Mouse (Mus musculus): ENCODE measurements at regions not wholly inside any gene's neighbourhood (a gene's known extent, or its start where the extent isn't known, plus 50 kb on each side); places are given as distances from the start of the nearest gene placed in this dataset.

GRCm38 (mm10) chr10:126770446-126771020 is 130.6 kb downstream of the Atp23 start:
- ATAC-seq, result no peak
- no peak for TF ChIP-seq CTCF (IDR thresholded peaks at IDR 0.05; ENCODE audit: low read depth)
- Histone ChIP-seq H3K4me1 (ENCODE audit: insufficient read depth) (no peaks in the 10 kb centered on the region), H3K27me3 (ENCODE audit: insufficient read depth, low read length) (no peaks in the 10 kb centered on the region), H3K4me2 (ENCODE audit: low read depth) (no peak overlapping the region), H3K9ac (no peak overlapping the region), H3K9me3 (ENCODE audit: low read length) (no peaks in the 10 kb centered on the region), H3K4me3 (ENCODE audit: low read depth, low read length) (no peak overlapping the region), H3K27ac (ENCODE audit: low read depth, low read length) (no peak overlapping the region), H3K36me3 (ENCODE audit: insufficient read depth) (no peaks in the 10 kb centered on the region)
- no peak for DNase-seq
- 76% methylated on average over 6 of the region's 6 CpGs for WGBS

GRCm38 (mm10) chr10:126765648-126766047 is 135.5 kb downstream of the Atp23 start:
- Histone ChIP-seq H3K4me2 (ENCODE audit: low read depth) (no peak overlapping the region), H3K4me3 (ENCODE audit: low read depth, low read length) (no peak overlapping the region), H3K27ac (ENCODE audit: low read depth, low read length) (no peak overlapping the region), H3K4me1 (ENCODE audit: insufficient read depth) (no peaks in the 10 kb centered on the region), H3K9ac (no peak overlapping the region), H3K36me3 (ENCODE audit: insufficient read depth) (no peaks in the 10 kb centered on the region), H3K9me3 (ENCODE audit: low read length) (no peaks in the 10 kb centered on the region), H3K27me3 (ENCODE audit: insufficient read depth, low read length) (no peaks in the 10 kb centered on the region)
- 75% methylated on average over 2 of the region's 2 CpGs for WGBS
- DNase-seq, result no peak
- no peak for ATAC-seq
- no peak for TF ChIP-seq CTCF (IDR thresholded peaks at IDR 0.05; ENCODE audit: low read depth)

- Histone ChIP-seq H3K9me3 (ENCODE audit: low read length) (no peaks in the 10 kb centered on the region), H3K27ac (ENCODE audit: low read depth, low read length) (no peak overlapping the region), H3K4me2 (ENCODE audit: low read depth) (no peak overlapping the region), H3K36me3 (ENCODE audit: insufficient read depth) (no peaks in the 10 kb centered on the region), H3K4me3 (ENCODE audit: low read depth, low read length) (no peak overlapping the region), H3K4me1 (ENCODE audit: insufficient read depth) (no peaks in the 10 kb centered on the region), H3K27me3 (ENCODE audit: insufficient read depth, low read length) (no peaks in the 10 kb centered on the region), H3K9ac (no peak overlapping the region)
- WGBS, result 78% methylated on average over 8 of the region's 8 CpGs
- ATAC-seq, result no peak
- TF ChIP-seq CTCF (IDR thresholded peaks at IDR 0.05; ENCODE audit: low read depth), result no peak
- no peak for DNase-seq
Measured at GRCm38 (mm10) chr10:126764740-126765139, 136.4 kb downstream of the Atp23 start.

GRCm38 (mm10) chr10:126763976-126764375 is 137.2 kb downstream of the Atp23 start:
- WGBS, result 78% methylated on average over 5 of the region's 5 CpGs
- Histone ChIP-seq H3K27ac (ENCODE audit: low read depth, low read length) (no peak overlapping the region), H3K36me3 (ENCODE audit: insufficient read depth) (no peaks in the 10 kb centered on the region), H3K4me1 (ENCODE audit: insufficient read depth) (no peaks in the 10 kb centered on the region), H3K27me3 (ENCODE audit: insufficient read depth, low read length) (no peaks in the 10 kb centered on the region), H3K9me3 (ENCODE audit: low read length) (no peaks in the 10 kb centered on the region), H3K9ac (no peak overlapping the region), H3K4me3 (ENCODE audit: low read depth, low read length) (no peak overlapping the region), H3K4me2 (ENCODE audit: low read depth) (no peak overlapping the region)
- DNase-seq (no peak), ATAC-seq (no peak)
- no peak for TF ChIP-seq CTCF (IDR thresholded peaks at IDR 0.05; ENCODE audit: low read depth)

- no peak for TF ChIP-seq CTCF (IDR thresholded peaks at IDR 0.05; ENCODE audit: low read depth)
- DNase-seq (no peak), ATAC-seq (no peak)
- H3K27ac ChIP-seq (ENCODE audit: low read depth, low read length), result no peak overlapping the region
- H3K4me2 ChIP-seq (ENCODE audit: low read depth), result no peak overlapping the region
- H3K4me3 ChIP-seq (ENCODE audit: low read depth, low read length), result no peak overlapping the region
- no peaks in the 10 kb centered on the region for H3K9me3 ChIP-seq (ENCODE audit: low read length)
- no peak overlapping the region for H3K9ac ChIP-seq
- H3K27me3 ChIP-seq (ENCODE audit: insufficient read depth, low read length), result no peaks in the 10 kb centered on the region
- no peaks in the 10 kb centered on the region for H3K4me1 ChIP-seq (ENCODE audit: insufficient read depth)
- WGBS, result 89% methylated on average over 7 of the region's 7 CpGs
- H3K36me3 ChIP-seq (ENCODE audit: insufficient read depth), result no peaks in the 10 kb centered on the region
Measured at GRCm38 (mm10) chr10:126758682-126759081, 142.5 kb downstream of the Atp23 start.

GRCm38 (mm10) chr10:126753201-126753600 is 148.0 kb downstream of the Atp23 start:
- Histone ChIP-seq H3K4me3 (ENCODE audit: low read depth, low read length) (no peak overlapping the region), H3K9ac (no peak overlapping the region), H3K27ac (ENCODE audit: low read depth, low read length) (no peak overlapping the region), H3K4me2 (ENCODE audit: low read depth) (no peak overlapping the region), H3K27me3 (ENCODE audit: insufficient read depth, low read length) (no peaks in the 10 kb centered on the region), H3K36me3 (ENCODE audit: insufficient read depth) (no peaks in the 10 kb centered on the region), H3K9me3 (ENCODE audit: low read length) (no peaks in the 10 kb centered on the region), H3K4me1 (ENCODE audit: insufficient read depth) (no peaks in the 10 kb centered on the region)
- ATAC-seq (no peak), DNase-seq (no peak)
- 77% methylated on average over 6 of the region's 6 CpGs for WGBS
- TF ChIP-seq CTCF (IDR thresholded peaks at IDR 0.05; ENCODE audit: low read depth), result no peak

GRCm38 (mm10) chr10:126752699-126753098 is 148.5 kb downstream of the Atp23 start:
- Histone ChIP-seq H3K9ac (no peak overlapping the region), H3K4me2 (ENCODE audit: low read depth) (no peak overlapping the region), H3K27me3 (ENCODE audit: insufficient read depth, low read length) (no peaks in the 10 kb centered on the region), H3K4me1 (ENCODE audit: insufficient read depth) (no peaks in the 10 kb centered on the region), H3K9me3 (ENCODE audit: low read length) (no peaks in the 10 kb centered on the region), H3K4me3 (ENCODE audit: low read depth, low read length) (no peak overlapping the region), H3K36me3 (ENCODE audit: insufficient read depth) (no peaks in the 10 kb centered on the region), H3K27ac (ENCODE audit: low read depth, low read length) (no peak overlapping the region)
- 45% methylated on average over 11 of the region's 11 CpGs for WGBS
- ATAC-seq (no peak), DNase-seq (peak; percentile 79)
- TF ChIP-seq CTCF (IDR thresholded peaks at IDR 0.05; ENCODE audit: low read depth), result peak; percentile 75
